Mouse (Mus musculus): ENCODE measurements around the gene Hgd. TPM values are rescaled to one million over a fixed set of nuclear protein-coding genes. Genes with fewer than 3 reads are reported as not detected.

The Hgd gene
- polyA plus RNA-seq, 1 experiment from 2014 or later = 0.43 TPM

- Histone ChIP-seq H3K27ac (ENCODE audit: poor library complexity, severe bottlenecking) (no peak overlapping the region), H3K9ac (no peak overlapping the region), H3K27me3 (replicated peaks) (no peaks in the 10 kb centered on the region), H3K36me3 (no peaks in the 10 kb centered on the region), H3K9me3 (replicated peaks) (peaks cover 8% of the 10 kb centered on the region; the same call in 1 of the 2 replicates), H3K4me1 (replicated peaks) (0 out of 2 replicates have a peak, but pooled peaks cover 3% of the 10 kb centered on the region), H3K4me3 (no peak overlapping the region), H3K4me2 (no peak overlapping the region)
- 77% methylated on average over 5 of the region's 5 CpGs for WGBS
- ATAC-seq (ENCODE audit: insufficient number of reproducible peaks, low FRiP score) = no peak
These were observed 95.4 kb downstream of the Hgd start for GRCm38 (mm10) chr16:37675326-37675725.

GRCm38 (mm10) chr16:37676024-37676676 is 96.2 kb downstream of the Hgd start:
- no peak for ATAC-seq (ENCODE audit: insufficient number of reproducible peaks, low FRiP score)
- H3K9ac ChIP-seq = no peak overlapping the region
- no peak overlapping the region for H3K27ac ChIP-seq (ENCODE audit: poor library complexity, severe bottlenecking)
- H3K9me3 ChIP-seq (replicated peaks) = peaks cover 8% of the 10 kb centered on the region; the same call in 1 of the 2 replicates
- H3K4me3 ChIP-seq = no peak overlapping the region
- 57% methylated on average over 17 of the region's 17 CpGs for WGBS
- peak overlapping the region; percentile 45 for H3K4me2 ChIP-seq
- no peaks in the 10 kb centered on the region for H3K36me3 ChIP-seq
- no peaks in the 10 kb centered on the region for H3K4me1 ChIP-seq (replicated peaks)
- H3K27me3 ChIP-seq (replicated peaks) = no peaks in the 10 kb centered on the region

- peak overlapping the region; percentile 45 for H3K4me2 ChIP-seq
- no peak overlapping the region for H3K9ac ChIP-seq
- no peak for ATAC-seq (ENCODE audit: insufficient number of reproducible peaks, low FRiP score)
- no peak overlapping the region for H3K27ac ChIP-seq (ENCODE audit: poor library complexity, severe bottlenecking)
- 60% methylated on average over 4 of the region's 4 CpGs for WGBS
- no peak overlapping the region for H3K4me3 ChIP-seq
- no peaks in the 10 kb centered on the region for H3K4me1 ChIP-seq (replicated peaks)
- H3K27me3 ChIP-seq (replicated peaks) = no peaks in the 10 kb centered on the region
- H3K36me3 ChIP-seq = no peaks in the 10 kb centered on the region
- peaks cover 8% of the 10 kb centered on the region; the same call in 1 of the 2 replicates for H3K9me3 ChIP-seq (replicated peaks)
These were observed 96.7 kb downstream of the Hgd start for GRCm38 (mm10) chr16:37676677-37677072.

- 83% methylated on average over 8 of the region's 8 CpGs for WGBS
- H3K4me3 ChIP-seq = no peak overlapping the region
- H3K27ac ChIP-seq (ENCODE audit: poor library complexity, severe bottlenecking) = no peak overlapping the region
These were observed 97.6 kb downstream of the Hgd start for GRCm38 (mm10) chr16:37677586-37677985.

GRCm38 (mm10) chr16:37680216-37680615 is 100.3 kb downstream of the Hgd start:
- Histone ChIP-seq H3K27ac (ENCODE audit: poor library complexity, severe bottlenecking) (no peak overlapping the region), H3K4me1 (replicated peaks) (peaks cover 22% of the 10 kb centered on the region), H3K36me3 (no peaks in the 10 kb centered on the region), H3K9ac (no peak overlapping the region), H3K9me3 (replicated peaks) (no peaks in the 10 kb centered on the region), H3K4me3 (no peak overlapping the region), H3K4me2 (no peak overlapping the region), H3K27me3 (replicated peaks) (no peaks in the 10 kb centered on the region)
- WGBS = 68% methylated on average over 2 of the region's 2 CpGs
- no peak for ATAC-seq (ENCODE audit: insufficient number of reproducible peaks, low FRiP score)

More at GRCm38 (mm10) chr16:37677586-37677985, 97.6 kb downstream of the Hgd start:
- Histone ChIP-seq H3K4me1 (replicated peaks) (peaks cover 6% of the 10 kb centered on the region), H3K4me2 (no peak overlapping the region), H3K36me3 (no peaks in the 10 kb centered on the region), H3K9ac (no peak overlapping the region), H3K27me3 (replicated peaks) (no peaks in the 10 kb centered on the region), H3K9me3 (replicated peaks) (peaks cover 8% of the 10 kb centered on the region; the same call in 1 of the 2 replicates)
- ATAC-seq (ENCODE audit: insufficient number of reproducible peaks, low FRiP score) = no peak

- Histone ChIP-seq H3K27ac (ENCODE audit: poor library complexity, severe bottlenecking) (no peak overlapping the region), H3K9me3 (replicated peaks) (no peaks in the 10 kb centered on the region)
- WGBS = 83% methylated on average over 8 of the region's 8 CpGs
These were observed 100.9 kb downstream of the Hgd start for GRCm38 (mm10) chr16:37680831-37681230.

More at GRCm38 (mm10) chr16:37680831-37681230, 100.9 kb downstream of the Hgd start:
- no peak overlapping the region for H3K4me3 ChIP-seq
- H3K27me3 ChIP-seq (replicated peaks) = no peaks in the 10 kb centered on the region
- peaks cover 28% of the 10 kb centered on the region for H3K4me1 ChIP-seq (replicated peaks)
- no peak overlapping the region for H3K9ac ChIP-seq
- no peaks in the 10 kb centered on the region for H3K36me3 ChIP-seq
- ATAC-seq (ENCODE audit: insufficient number of reproducible peaks, low FRiP score) = no peak
- H3K4me2 ChIP-seq = no peak overlapping the region

Other genes with a start within 250 kb of the Hgd start
- 0.14 and 0.18 TPM in 2 replicates for gene Stxbp5l, start 195.2 kb upstream of the Hgd start, polyA plus RNA-seq (2016; fragmentation: Nextera tagmentation; extraction: Ambion mirVana)
- 25.9 and 28.5 TPM in 2 replicates for gene Gtf2e1, start 40.4 kb upstream of the Hgd start, polyA plus RNA-seq (2016; fragmentation: Nextera tagmentation; extraction: Ambion mirVana)
- gene Rabl3, start 40.3 kb upstream of the Hgd start, polyA plus RNA-seq (2016; fragmentation: Nextera tagmentation; extraction: Ambion mirVana) = 33.8 and 34.5 TPM in 2 replicates
- gene Ndufb4, start 74.3 kb downstream of the Hgd start, polyA plus RNA-seq (2016; fragmentation: Nextera tagmentation; extraction: Ambion mirVana) = 94.1 and 110 TPM in 2 replicates
- 558 and 559 TPM in 2 replicates for gene Fstl1, start 196.7 kb downstream of the Hgd start, polyA plus RNA-seq (2016; fragmentation: Nextera tagmentation; extraction: Ambion mirVana)